Mouse (Mus musculus) cerebellum, adult 2 months (tissue): Measurements from ENCODE around the gene Kat14. TPM values are rescaled to one million over a fixed set of nuclear protein-coding genes. Genes with fewer than 3 reads are reported as not detected.

Experiments used
- DNase-seq, 2 experiments: peaks; one replicate each; pipeline ENCODE4 v3.0.0; 2021
- H3K27ac ChIP-seq: fragments of 200-500 bp; 2 replicates; pipeline ENCODE4 v1.5.1; 2012; ENCODE audit warnings: low read length, control low read depth, inconsistent platforms; ENCODE audit not compliant: insufficient read depth
- H3K27me3 ChIP-seq: fragments of 200-500 bp; 2 replicates; pipeline ENCODE4 v1.6.1; 2012; ENCODE audit warnings: inconsistent platforms, mild to moderate bottlenecking, low read length, moderate library complexity; ENCODE audit not compliant: control insufficient read depth, insufficient read depth
- H3K4me1 ChIP-seq: fragments of 200-500 bp; 2 replicates; pipeline ENCODE4 v1.6.1; 2011; ENCODE audit warnings: low read length; ENCODE audit not compliant: control insufficient read depth, insufficient read depth
- H3K4me3 ChIP-seq: fragments of 200-500 bp; replicated peaks from 2 replicates; pipeline ENCODE3; 2011; ENCODE audit warnings: mild to moderate bottlenecking, low read depth, low read length, control low read depth; ENCODE audit not compliant: insufficient read depth
- CTCF ChIP-seq: fragments of 200-500 bp; IDR thresholded peaks from 2 replicates; pipeline ENCODE4 v1.5.1; 2011; ENCODE audit warnings: low read depth, mild to moderate bottlenecking, control low read depth, low read length, moderate library complexity, borderline replicate concordance; ENCODE audit not compliant: insufficient read depth
- POLR2A ChIP-seq: fragments of 200-500 bp; IDR thresholded peaks from 2 replicates; pipeline ENCODE4 v1.6.1; 2011; ENCODE audit warnings: low read length, control low read depth, borderline replicate concordance; ENCODE audit not compliant: insufficient read depth
- WGBS: fragments of 180-500 bp; shearing (Covaris S2); methylation state at CpG from one replicate; pipeline ENCODE4 v1.1.7; 2018; 5-methylcytosine and 5-hydroxymethylcytosine counted together
- polyA plus RNA-seq: library from polyadenylated mRNA; depleted of rRNA; stranded (reverse); fragments of >200 nt; gene quantifications from 2 replicates; pipeline ENCODE4 v1.2.3, GENCODE M21; 2012

Kat14 gene
- polyA plus RNA-seq, 1 experiment, result 35.3 TPM

GRCm38 (mm10) chr2:144418062-144418461, 49.3 kb downstream of the Kat14 start:
- no peak overlapping the region for H3K27ac ChIP-seq
- no peaks in the 10 kb centered on the region; the same call in 1 of the 2 replicates for H3K4me1 ChIP-seq
- 49% methylated on average over 2 of the region's 2 CpGs for WGBS
- no peak for DNase-seq
- no peaks in the 10 kb centered on the region for H3K27me3 ChIP-seq
- no peak overlapping the region for H3K4me3 ChIP-seq
- TF ChIP-seq POLR2A, result no peak
- no peak for TF ChIP-seq CTCF

- WGBS, result 58% methylated on average over 10 of the region's 10 CpGs
Observed at GRCm38 (mm10) chr2:144422094-144422675, 53.4 kb downstream of the Kat14 start.

GRCm38 (mm10) chr2:144425761-144426160, 57.0 kb downstream of the Kat14 start:
- whole genome bisulfite sequencing, result 67% methylated on average over 1 of the region's 1 CpGs
- H3K4me1 ChIP-seq, result no peaks in the 10 kb centered on the region
- H3K27me3 ChIP-seq, result no peaks in the 10 kb centered on the region
- DNase-seq, result no peak
- no peak overlapping the region for H3K27ac ChIP-seq
- no peak overlapping the region for H3K4me3 ChIP-seq
- TF ChIP-seq CTCF (no peak), POLR2A (no peak)

More at GRCm38 (mm10) chr2:144422094-144422675, 53.4 kb downstream of the Kat14 start:
- Histone ChIP-seq H3K27me3 (no peaks in the 10 kb centered on the region), H3K4me3 (no peak overlapping the region), H3K27ac (no peak overlapping the region), H3K4me1 (no peaks in the 10 kb centered on the region)
- no peak for DNase-seq
- TF ChIP-seq POLR2A (no peak), CTCF (no peak)

- no peak for DNase-seq
- WGBS, result 75% methylated on average over 5 of the region's 5 CpGs
- TF ChIP-seq CTCF, result no peak
- TF ChIP-seq POLR2A, result no peak
- Histone ChIP-seq H3K4me1 (no peaks in the 10 kb centered on the region), H3K4me3 (no peak overlapping the region), H3K27ac (no peak overlapping the region), H3K27me3 (no peaks in the 10 kb centered on the region)
Observed at GRCm38 (mm10) chr2:144427852-144428251, 59.1 kb downstream of the Kat14 start.

- no peak overlapping the region for H3K27ac ChIP-seq
- TF ChIP-seq CTCF (no peak), POLR2A (no peak)
- no peak overlapping the region for H3K4me3 ChIP-seq
- H3K27me3 ChIP-seq, result no peaks in the 10 kb centered on the region
- 85% methylated on average over 8 of the region's 8 CpGs for WGBS
- DNase-seq, result no peak
- H3K4me1 ChIP-seq, result no peaks in the 10 kb centered on the region
Observed at GRCm38 (mm10) chr2:144428659-144429058, 59.9 kb downstream of the Kat14 start.

GRCm38 (mm10) chr2:144429171-144429570, 60.4 kb downstream of the Kat14 start:
- no peak overlapping the region for H3K4me3 ChIP-seq
- no peak overlapping the region for H3K27ac ChIP-seq
- TF ChIP-seq CTCF (no peak), POLR2A (no peak)
- 82% methylated on average over 7 of the region's 7 CpGs for WGBS
- no peak for DNase-seq
- no peaks in the 10 kb centered on the region for H3K4me1 ChIP-seq
- H3K27me3 ChIP-seq, result no peaks in the 10 kb centered on the region

- Histone ChIP-seq H3K27ac (no peak overlapping the region), H3K4me1 (no peaks in the 10 kb centered on the region), H3K4me3 (no peak overlapping the region), H3K27me3 (no peaks in the 10 kb centered on the region)
- 67% methylated on average over 5 of the region's 5 CpGs for WGBS
- DNase-seq, result no peak
- TF ChIP-seq CTCF (no peak), POLR2A (no peak)
Observed at GRCm38 (mm10) chr2:144431286-144431825, 62.6 kb downstream of the Kat14 start.

- 60% methylated on average over 10 of the region's 10 CpGs for WGBS
Observed at GRCm38 (mm10) chr2:144435679-144436078, 66.9 kb downstream of the Kat14 start.

More at GRCm38 (mm10) chr2:144435679-144436078, 66.9 kb downstream of the Kat14 start:
- Histone ChIP-seq H3K27ac (no peak overlapping the region), H3K27me3 (no peaks in the 10 kb centered on the region), H3K4me3 (no peak overlapping the region), H3K4me1 (no peaks in the 10 kb centered on the region)
- no peak for DNase-seq
- TF ChIP-seq CTCF (no peak), POLR2A (no peak)
